Mouse (Mus musculus): ENCODE measurements at regions not wholly inside any gene's neighbourhood (a gene's known extent, or its start where the extent isn't known, plus 50 kb on each side); places are given as distances from the start of the nearest gene placed in this dataset.
A peak's percentile ranks its signal among the peaks of the same experiment; 100 is the strongest.

DNA sequence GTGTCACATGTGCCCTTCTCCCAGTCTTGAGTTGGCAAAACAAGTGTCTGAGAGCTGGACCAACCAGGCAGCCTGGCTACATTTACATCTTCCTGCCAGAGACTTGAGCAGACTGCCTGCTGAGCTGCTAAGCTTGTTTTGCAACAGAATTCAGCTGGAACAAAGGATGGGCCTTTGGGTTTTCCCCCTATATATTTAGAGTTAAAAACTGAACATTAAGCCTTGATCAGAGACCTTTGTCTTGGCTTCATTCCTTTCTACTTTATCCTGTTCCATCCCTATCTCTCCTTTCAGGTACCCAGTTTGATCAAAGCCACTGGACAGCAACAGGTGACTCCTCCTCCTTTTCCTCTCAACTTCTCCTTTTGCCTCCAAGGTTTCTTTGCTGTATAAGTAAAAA, 1125.3 kb downstream of the Grik2 start:
- peak; percentile 86 for DNase-seq (ENCODE audit: low read depth, low spot score)

DNA sequence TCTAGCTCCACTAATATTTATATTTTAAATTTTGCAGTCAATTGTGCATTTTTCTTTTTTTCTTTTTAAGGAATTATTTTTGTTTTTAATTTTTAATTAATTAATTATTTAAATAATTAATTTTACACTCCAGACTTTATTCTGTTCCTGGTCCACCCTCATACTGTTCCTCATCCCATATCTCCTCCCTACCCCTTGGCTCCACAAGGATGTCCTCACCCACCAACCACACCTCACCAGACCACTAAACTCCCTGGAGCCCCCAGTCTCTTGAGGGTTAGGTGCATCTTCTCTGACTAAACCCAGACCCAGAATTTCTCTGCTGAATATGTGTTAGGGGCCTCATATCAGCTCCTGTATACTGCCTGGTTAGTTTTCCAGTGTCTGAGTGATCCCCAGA, 1142.8 kb downstream of the Grik2 start:
- no peak for DNase-seq (ENCODE audit: low read depth, low spot score)

All from R1 (cell line).